Mouse (Mus musculus): ENCODE results near the gene Dhrs9.

- no peak for TF ChIP-seq CTCF (IDR thresholded peaks at IDR 0.05; ENCODE audit: control insufficient read depth, insufficient read depth, low read length)
- no peak for TF ChIP-seq POLR2A (IDR thresholded peaks at IDR 0.05; ENCODE audit: borderline replicate concordance, control insufficient read depth, low read depth, low read length)
Measured at GRCm38 (mm10) chr2:69414539-69414938, 34.3 kb downstream of the Dhrs9 start.

Measured in bone marrow, adult 2 months (tissue).